Mouse (Mus musculus): ENCODE measurements around the gene Adgrf3. TPM values are rescaled to one million over a fixed set of nuclear protein-coding genes. Genes with fewer than 3 reads are reported as not detected.
A peak's percentile ranks its signal among the peaks of the same experiment; 100 is the strongest.
"Not testable (repeated sequence)": the region's sequence is repeated elsewhere in the genome, so short reads cannot be mapped to it uniquely, and the experiment has no call there.

Gene Adgrf3
- total RNA-seq (2021): not detected
- long read RNA-seq: 0 reads

DNA sequence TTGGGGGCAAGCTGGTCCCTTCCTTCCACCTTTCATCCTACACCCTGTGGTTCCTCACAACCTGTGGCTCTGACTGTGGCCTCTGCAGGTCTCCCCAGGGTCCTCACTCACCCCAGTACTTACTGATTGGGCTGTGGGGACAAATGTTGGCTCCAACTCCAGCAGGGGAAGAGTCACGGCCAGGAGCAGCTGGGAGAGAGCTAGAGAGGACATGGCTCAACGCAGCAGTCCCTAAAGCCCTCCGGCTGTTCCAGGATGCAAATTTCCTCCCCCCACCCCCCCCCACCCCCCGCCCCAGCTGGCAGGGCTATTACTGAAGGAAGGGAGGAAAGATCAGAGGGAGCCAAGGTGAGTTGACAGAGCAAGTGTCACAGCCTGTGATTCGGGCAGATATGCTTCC, at the start of gene Adgrf3:
Gene Adgrf3, minus strand, starts transcription at position 230 of the 400 bp plus-strand sequence.
- DNase-seq (ENCODE audit: low spot score in 2 of 2): no peak

- no peak for DNase-seq (ENCODE audit: low spot score in 2 of 2)
These were observed 42.1 kb upstream of the Adgrf3 start for GRCm38 (mm10) chr5:30247666-30248065.

DNA sequence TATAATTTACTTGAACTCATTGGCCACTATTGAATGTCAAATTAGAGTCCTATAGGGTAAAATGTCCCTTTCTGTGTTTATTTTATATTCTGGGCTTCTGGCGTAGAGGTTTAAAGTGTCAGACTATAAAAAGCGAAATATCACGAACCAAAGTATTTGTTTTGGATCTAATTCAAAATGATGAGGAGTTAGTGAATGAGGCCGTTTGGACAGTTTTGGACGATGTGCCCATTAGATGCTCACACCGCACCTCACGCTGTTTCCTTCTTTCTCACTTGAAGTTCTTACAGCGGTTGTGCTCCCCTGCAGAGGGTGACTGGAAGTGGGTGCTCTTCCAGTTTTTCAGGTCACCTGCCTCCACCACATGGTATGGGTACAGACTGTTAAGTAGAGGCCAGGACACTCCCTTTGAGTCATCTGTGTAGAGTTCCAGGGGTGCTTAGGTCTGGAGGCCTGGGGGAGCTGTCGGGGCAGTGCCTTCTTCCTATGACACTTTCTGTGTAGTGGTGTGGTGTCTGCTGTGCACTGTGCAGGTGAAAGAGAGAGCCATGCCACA, 40.4 kb upstream of the Adgrf3 start:
- no peak for DNase-seq (ENCODE audit: low spot score in 2 of 2)

DNA sequence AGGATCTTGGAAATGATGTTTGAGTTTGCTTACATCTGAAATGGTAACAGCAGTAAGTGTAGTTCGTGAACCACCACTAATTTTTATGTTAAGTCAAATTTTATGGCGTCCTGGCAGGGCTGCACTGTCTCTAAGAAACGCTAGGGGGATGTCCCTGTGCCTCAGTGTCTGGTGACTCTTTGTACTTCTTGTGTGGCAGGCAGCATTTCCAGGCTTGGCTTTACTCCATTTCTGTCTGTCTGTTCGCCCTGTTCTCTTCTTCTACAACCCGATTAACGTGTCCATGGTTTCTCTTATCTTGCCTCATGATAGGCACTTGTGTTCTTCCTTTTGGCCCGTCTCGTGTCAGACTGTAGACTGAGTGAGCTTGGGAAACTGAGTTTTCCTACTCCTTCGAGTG, 38.2 kb upstream of the Adgrf3 start:
- DNase-seq (ENCODE audit: low spot score in 2 of 2): peak in 1 of 2 experiments; percentile 24

DNA sequence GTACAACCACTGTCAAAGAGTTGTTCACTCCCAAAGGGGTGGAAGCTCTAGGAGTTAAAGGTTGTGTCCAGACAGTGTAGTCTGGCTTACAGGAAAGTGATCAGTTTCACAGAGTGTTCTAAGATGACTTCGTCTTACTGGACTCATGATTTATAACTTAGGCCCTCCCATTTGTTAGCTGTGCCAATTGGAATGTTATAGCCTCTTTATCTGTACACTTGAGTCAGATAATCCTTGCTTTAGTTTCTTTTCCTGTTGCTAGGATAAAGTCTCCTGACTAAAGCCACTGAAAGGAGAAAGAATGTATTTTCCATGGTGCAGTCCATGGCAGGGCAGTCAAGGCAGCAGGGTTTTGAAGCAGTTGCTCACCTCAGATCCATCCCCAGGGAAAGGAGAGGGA, 36.9 kb upstream of the Adgrf3 start:
- no peak for DNase-seq (ENCODE audit: low spot score in 2 of 2)

- no peak for DNase-seq (ENCODE audit: low spot score in 2 of 2)
These were observed 35.0 kb upstream of the Adgrf3 start for GRCm38 (mm10) chr5:30240552-30240951.

DNA sequence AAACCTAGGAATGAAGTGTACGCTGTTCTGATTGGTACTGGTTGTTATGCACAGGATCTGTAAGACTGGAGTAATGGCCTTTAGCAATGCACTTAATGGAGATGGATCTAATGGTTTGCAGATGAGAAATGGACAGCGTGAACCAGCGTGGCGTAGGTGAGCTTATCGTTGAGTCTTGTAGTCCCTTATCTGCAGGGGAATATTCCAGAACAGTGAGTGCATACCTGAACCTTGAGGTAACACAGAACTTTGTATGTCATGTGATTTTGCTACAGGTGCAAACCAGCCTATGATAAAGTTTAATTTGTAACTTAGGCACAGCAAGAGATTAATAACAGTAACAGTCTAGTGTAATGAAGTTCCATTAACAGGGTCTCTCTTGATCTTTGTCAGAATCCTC, 33.0 kb upstream of the Adgrf3 start:
- DNase-seq (ENCODE audit: low spot score in 2 of 2): no peak

GRCm38 (mm10) chr5:30235641-30236126, 30.2 kb upstream of the Adgrf3 start:
- DNase-seq (ENCODE audit: low spot score in 2 of 2): no peak

DNA sequence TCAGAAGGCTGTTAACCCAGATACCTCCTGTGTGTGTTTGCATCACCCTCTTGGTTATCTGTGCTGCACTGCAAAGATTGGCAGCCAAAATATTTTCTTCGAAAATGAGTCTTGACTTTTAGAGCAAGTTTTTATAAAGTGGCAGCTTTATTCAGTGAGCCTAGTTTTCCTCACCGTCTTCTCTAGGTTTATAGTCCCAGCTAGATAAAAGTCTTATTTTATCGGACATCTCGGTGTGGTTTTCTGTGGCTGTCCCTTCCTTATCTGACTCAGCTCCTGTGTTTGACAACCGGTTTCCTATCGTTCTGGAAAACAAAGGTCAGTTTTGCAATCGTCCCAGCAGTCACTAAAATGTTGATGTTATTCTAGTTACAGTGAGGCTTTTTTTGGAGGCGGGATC, 28.5 kb upstream of the Adgrf3 start:
- no peak for DNase-seq (ENCODE audit: low spot score in 2 of 2)

- DNase-seq (ENCODE audit: low spot score in 2 of 2): peak in 1 of 2 experiments; percentile 33
These were observed 27.5 kb upstream of the Adgrf3 start for GRCm38 (mm10) chr5:30233042-30233441.

GRCm38 (mm10) chr5:30232271-30232971, 26.9 kb upstream of the Adgrf3 start, which contains the start of gene Selenoi:
Selenoi (plus strand) TSS chr5:30232581.
- DNase-seq (ENCODE audit: low spot score in 2 of 2): peak; percentile 99

- DNase-seq (ENCODE audit: low spot score in 2 of 2): no peak
These were observed 26.4 kb upstream of the Adgrf3 start for GRCm38 (mm10) chr5:30231891-30232270.

DNA sequence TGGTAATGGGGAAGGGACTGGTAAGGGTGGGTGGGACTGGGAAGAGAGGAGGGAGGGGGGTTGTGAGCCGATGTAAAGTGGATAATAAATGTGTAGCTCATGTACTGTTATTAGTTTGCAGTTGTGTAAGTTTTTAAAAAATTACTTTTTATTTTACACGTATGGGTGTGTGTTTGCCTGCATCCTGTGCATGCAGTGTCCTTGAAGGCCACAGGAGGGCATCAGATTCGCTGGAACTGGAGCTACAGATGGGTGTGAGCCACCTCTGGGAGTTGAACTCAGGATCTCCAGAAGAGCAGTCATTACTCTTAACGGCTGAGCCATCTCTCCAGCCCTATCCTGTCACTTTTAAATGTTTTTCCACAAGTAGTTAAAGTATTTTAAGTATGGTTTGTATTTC, 25.4 kb upstream of the Adgrf3 start:
- peak in 1 of 2 experiments; percentile 37 for DNase-seq (ENCODE audit: low spot score in 2 of 2)

DNA sequence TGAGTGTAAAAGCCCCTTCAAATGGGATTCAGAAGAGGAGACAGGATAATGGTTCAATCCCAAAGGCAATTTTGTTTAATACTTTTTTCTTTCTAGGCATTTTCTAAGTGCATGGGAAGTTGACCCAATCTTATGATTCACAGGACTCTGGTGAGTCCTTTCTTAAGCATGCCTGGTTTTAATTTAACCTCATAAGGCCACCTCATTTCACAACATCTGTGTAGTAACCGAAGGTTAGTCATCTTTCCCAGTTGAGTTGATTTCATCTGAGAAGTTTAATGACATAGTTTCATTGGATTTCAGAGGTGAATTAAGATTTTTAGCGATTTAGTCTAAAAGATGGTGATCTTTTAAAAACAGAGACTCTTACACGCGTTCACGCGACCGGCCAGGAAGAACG, 17.2 kb upstream of the Adgrf3 start:
- no peak for DNase-seq (ENCODE audit: low spot score in 2 of 2)

- DNase-seq (ENCODE audit: low spot score in 2 of 2): no peak
These were observed 15.1 kb upstream of the Adgrf3 start for GRCm38 (mm10) chr5:30220666-30221065.

- no peak for DNase-seq (ENCODE audit: low spot score in 2 of 2)
These were observed 14.2 kb upstream of the Adgrf3 start for GRCm38 (mm10) chr5:30219715-30220114.

GRCm38 (mm10) chr5:30215970-30216369, 10.4 kb upstream of the Adgrf3 start:
- DNase-seq (ENCODE audit: low spot score in 2 of 2): no peak

GRCm38 (mm10) chr5:30214889-30215288, 9.4 kb upstream of the Adgrf3 start:
- DNase-seq (ENCODE audit: low spot score in 2 of 2): peak; percentile 37 to 84

DNA sequence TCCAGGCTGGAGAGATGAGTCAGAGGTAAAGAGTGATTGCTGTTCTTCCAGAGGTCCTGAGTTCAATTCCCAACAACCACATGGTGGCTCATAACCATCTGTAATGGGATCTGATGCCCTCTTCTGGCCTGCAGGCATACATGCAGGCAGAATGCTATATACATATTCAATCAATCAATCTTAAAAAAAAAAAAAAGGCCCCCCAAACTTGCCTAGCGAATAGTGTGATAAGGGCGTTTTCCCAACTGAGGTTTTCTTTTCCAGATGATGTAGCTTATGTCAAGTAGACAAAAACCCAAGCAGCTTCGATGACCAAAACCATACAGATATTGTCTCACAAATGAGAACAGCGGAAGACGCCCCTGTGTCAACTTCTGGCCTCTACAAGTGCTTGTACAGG, 5.2 kb upstream of the Adgrf3 start:
- not testable (repeated sequence) for DNase-seq (ENCODE audit: low spot score in 2 of 2)

GRCm38 (mm10) chr5:30207276-30207675, 1.8 kb upstream of the Adgrf3 start:
- DNase-seq (ENCODE audit: low spot score in 2 of 2): no peak

DNA sequence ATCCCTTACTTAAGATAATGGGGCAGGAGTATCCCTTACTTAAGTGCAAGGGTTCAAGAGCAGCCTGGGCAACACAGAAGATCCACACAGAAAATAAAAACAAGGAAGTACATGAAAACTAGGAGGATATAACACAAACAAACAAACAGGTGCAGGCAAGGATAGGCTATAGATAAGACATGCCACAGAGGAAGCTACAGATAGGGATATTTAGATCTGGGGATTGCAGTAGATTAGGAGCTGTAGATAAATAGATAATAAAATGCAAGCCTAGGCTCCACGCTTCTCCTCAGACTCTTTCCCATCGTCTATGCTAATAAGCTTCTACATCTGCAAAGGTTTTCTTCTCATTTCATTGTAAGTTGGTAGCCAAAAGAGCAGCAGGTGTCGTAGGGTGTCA, 488 bp downstream of the Adgrf3 start:
- DNase-seq (ENCODE audit: low spot score in 2 of 2): no peak

DNA sequence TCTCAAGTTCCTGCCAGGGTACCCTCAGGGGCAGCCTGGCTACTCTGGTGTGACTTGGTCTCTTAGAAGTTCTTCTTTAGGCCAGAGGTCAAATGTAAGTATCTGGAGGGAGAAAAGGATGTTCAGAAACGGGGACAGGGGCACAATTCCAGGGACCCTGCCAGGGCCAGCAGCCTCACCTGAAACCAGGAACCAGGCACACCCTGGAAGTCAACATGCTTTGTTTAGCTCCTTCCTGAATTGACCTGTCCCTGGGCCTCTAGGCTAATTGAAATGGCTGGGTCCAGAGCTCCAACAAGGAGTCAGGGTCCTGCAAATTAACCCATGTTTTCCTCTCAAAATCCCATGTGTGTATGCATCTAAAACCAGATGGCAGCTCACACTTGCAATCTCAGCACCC, 1.1 kb downstream of the Adgrf3 start:
- DNase-seq (ENCODE audit: low spot score in 2 of 2): no peak
